Mouse (Mus musculus): ENCODE results near the gene Btg4. TPM values are rescaled to one million over a fixed set of nuclear protein-coding genes. Genes with fewer than 3 reads are reported as not detected.
"Not testable (repeated sequence)": the region's sequence is repeated elsewhere in the genome, so short reads cannot be mapped to it uniquely, and the experiment has no call there.

Gene Btg4
- polyA plus RNA-seq, 1 experiment from 2014 or later = not detected

DNA sequence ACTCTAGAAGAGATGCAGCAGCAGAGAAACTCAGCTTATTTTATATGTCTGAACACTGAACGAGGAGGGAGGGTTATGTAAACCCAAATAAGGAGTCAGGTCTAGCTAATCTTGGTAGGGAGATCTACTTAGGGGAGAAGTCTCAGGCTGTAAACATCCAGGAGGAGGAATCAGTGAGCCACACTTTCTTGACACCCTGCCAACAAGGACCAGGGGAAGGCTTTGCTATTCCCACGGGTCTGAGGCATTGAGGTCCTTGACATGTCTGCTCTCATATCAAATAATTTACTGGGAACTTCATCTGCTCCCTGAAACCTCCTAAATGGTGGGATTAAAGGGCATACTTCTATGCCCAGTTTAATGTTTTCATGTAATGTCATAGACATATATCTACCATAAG lies 35.6 kb downstream of the Btg4 start:
- no peaks in the 10 kb centered on the region for H3K9me3 ChIP-seq
- no peak overlapping the region for H3K27ac ChIP-seq
- no peaks in the 10 kb centered on the region for H3K36me3 ChIP-seq
- no peak overlapping the region for H3K4me2 ChIP-seq (replicated peaks)
- ATAC-seq (ENCODE audit: insufficient number of reproducible peaks, insufficient read depth, low FRiP score, low TSS enrichment) = no peak
- no peak overlapping the region for H3K9ac ChIP-seq
- H3K4me3 ChIP-seq = no peak overlapping the region
- no peaks in the 10 kb centered on the region for H3K4me1 ChIP-seq
- WGBS = 78% methylated on average over 2 of the region's 2 CpGs
- peaks cover 5% of the 10 kb centered on the region for H3K27me3 ChIP-seq

DNA sequence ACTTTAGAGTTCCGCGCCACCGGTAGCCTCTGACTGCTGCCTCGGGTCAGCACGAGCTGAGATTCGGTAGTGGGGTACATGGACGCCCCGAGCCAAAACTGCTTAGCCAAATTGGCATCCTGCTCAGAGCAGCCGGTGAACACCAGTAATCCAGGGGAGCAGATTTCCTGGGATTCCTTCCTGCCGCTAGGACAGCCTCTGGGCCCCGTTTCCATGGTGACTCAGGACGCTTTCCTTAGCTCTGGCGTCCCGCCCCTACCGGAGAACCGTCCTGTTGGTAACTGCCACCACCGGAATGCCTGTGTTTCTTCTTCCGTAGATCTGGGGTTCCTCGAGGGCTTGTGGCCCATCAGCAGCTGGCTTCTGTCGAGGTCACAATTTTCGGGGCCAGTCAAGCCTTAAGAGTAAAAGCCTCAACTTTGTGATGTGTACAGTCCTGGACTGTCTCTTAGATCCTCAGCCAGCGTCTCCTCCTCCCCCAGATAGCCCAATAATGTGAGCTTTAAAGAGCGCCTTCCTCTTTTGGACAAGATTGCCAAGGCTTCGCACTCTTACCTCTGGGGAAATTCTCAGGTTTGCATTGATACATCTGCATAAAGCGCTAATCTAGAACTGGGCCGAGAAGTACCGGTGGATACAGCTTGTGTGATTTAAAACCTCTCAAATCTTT lies 41.2 kb downstream of the Btg4 start, which contains the start of gene 4833427G06Rik:
Gene 4833427G06Rik, minus strand, starts transcription at position 323 of the 670 bp plus-strand sequence.
- Histone ChIP-seq H3K27me3 (peaks cover 5% of the 10 kb centered on the region), H3K9ac (no peak within 1 kb of the TSS), H3K36me3 (no peaks in the 10 kb centered on the region), H3K4me1 (peaks cover 7% of the 10 kb centered on the region; the same call in 1 of the 2 replicates), H3K27ac (no peak within 1 kb of the TSS), H3K9me3 (no peaks in the 10 kb centered on the region), H3K4me3 (peak within 1 kb of the TSS; percentile 26), H3K4me2 (replicated peaks) (peak within 1 kb of the TSS; percentile 100)
- WGBS = 8% methylated on average over 27 of the region's 27 CpGs
- no peak for ATAC-seq (ENCODE audit: insufficient number of reproducible peaks, insufficient read depth, low FRiP score, low TSS enrichment)

DNA sequence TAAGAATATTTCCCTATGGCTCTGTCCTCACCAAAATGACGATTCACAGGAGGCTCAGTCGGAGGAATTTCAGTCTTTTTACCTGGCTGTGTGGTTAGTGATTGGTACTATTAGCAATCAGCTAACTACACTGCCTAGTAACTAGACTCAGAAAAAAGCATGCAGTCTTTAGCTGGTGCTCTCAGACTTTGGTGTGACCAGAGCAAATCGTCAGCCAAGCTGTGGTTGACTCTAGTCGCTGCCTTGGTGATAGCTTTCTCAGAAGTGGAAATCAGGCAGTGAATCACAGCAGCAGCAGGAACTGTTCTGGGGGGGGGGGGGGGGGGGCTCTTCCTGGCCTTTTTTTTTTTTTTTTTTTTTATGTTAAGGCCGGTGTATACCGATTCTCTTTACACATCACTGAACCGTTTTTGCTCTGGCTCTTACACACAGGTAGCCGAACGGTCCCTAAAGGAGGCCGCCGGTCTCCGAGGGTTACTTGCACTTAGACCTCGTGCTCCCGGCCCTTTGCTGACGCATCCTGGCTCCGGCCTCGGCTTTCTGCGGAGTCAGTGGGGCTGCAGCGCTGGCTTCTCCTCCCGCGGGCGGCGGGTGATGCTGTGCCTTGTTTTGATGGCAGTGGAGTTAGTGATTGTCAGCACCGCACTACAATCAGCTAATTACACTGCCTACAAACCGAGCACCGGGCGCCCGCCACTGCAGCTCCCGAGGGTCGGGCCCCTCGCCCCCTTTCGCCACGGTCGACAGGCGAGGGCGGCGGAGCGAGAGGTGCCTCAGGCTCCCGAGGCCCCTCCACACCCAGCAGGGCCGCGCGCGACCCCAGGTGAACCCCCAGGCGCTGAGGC lies 42.5 kb downstream of the Btg4 start:
- H3K9me3 ChIP-seq = no peaks in the 10 kb centered on the region
- H3K4me1 ChIP-seq = peaks cover 7% of the 10 kb centered on the region; the same call in 1 of the 2 replicates
- H3K36me3 ChIP-seq = no peaks in the 10 kb centered on the region
- H3K27me3 ChIP-seq = peaks cover 5% of the 10 kb centered on the region
- peak overlapping the region; percentile 68 for H3K9ac ChIP-seq
- 2% methylated on average over 43 of the region's 44 CpGs for WGBS
- peak; percentile 52; the same call in 1 of the 2 replicates for ATAC-seq (ENCODE audit: insufficient number of reproducible peaks, insufficient read depth, low FRiP score, low TSS enrichment)
- H3K4me3 ChIP-seq = peak overlapping the region; percentile 57
- H3K27ac ChIP-seq = no peak overlapping the region
- H3K4me2 ChIP-seq (replicated peaks) = peak overlapping the region; percentile 100

GRCm38 (mm10) chr9:51103808-51104514 lies 43.3 kb downstream of the Btg4 start:
- no peak overlapping the region; the same call in 1 of the 2 replicates for H3K27ac ChIP-seq
- ATAC-seq (ENCODE audit: insufficient number of reproducible peaks, insufficient read depth, low FRiP score, low TSS enrichment) = 0 out of 2 replicates have a peak, but pooled peaks have one; percentile 52

GRCm38 (mm10) chr9:51105751-51106150 lies 45.0 kb downstream of the Btg4 start:
- Histone ChIP-seq H3K4me3 (no peak overlapping the region), H3K27me3 (no peaks in the 10 kb centered on the region; the same call in none of the 2 replicates), H3K27ac (no peak overlapping the region), H3K9me3 (no peaks in the 10 kb centered on the region), H3K36me3 (no peaks in the 10 kb centered on the region), H3K9ac (no peak overlapping the region), H3K4me2 (replicated peaks) (no peak overlapping the region), H3K4me1 (peaks cover 7% of the 10 kb centered on the region; the same call in 1 of the 2 replicates)
- no peak for ATAC-seq (ENCODE audit: insufficient number of reproducible peaks, insufficient read depth, low FRiP score, low TSS enrichment)
- WGBS = 76% methylated on average over 2 of the region's 2 CpGs

More at GRCm38 (mm10) chr9:51103808-51104514, 43.3 kb downstream of the Btg4 start:
- Histone ChIP-seq H3K9ac (peak overlapping the region; percentile 68), H3K4me2 (replicated peaks) (peak overlapping the region; percentile 100), H3K27me3 (peaks cover 5% of the 10 kb centered on the region), H3K4me1 (peaks cover 7% of the 10 kb centered on the region; the same call in 1 of the 2 replicates), H3K36me3 (no peaks in the 10 kb centered on the region), H3K4me3 (peak overlapping the region; percentile 57), H3K9me3 (no peaks in the 10 kb centered on the region)
- 12% methylated on average over 30 of the region's 30 CpGs for WGBS

GRCm38 (mm10) chr9:51114767-51115166 lies 54.1 kb downstream of the Btg4 start:
- Histone ChIP-seq H3K36me3 (no peaks in the 10 kb centered on the region), H3K4me3 (no peak overlapping the region), H3K4me1 (no peaks in the 10 kb centered on the region), H3K4me2 (replicated peaks) (no peak overlapping the region), H3K27me3 (no peaks in the 10 kb centered on the region), H3K27ac (no peak overlapping the region), H3K9me3 (no peaks in the 10 kb centered on the region), H3K9ac (no peak overlapping the region)
- WGBS = 71% methylated on average over 4 of the region's 4 CpGs
- no peak for ATAC-seq (ENCODE audit: insufficient number of reproducible peaks, insufficient read depth, low FRiP score, low TSS enrichment)

DNA sequence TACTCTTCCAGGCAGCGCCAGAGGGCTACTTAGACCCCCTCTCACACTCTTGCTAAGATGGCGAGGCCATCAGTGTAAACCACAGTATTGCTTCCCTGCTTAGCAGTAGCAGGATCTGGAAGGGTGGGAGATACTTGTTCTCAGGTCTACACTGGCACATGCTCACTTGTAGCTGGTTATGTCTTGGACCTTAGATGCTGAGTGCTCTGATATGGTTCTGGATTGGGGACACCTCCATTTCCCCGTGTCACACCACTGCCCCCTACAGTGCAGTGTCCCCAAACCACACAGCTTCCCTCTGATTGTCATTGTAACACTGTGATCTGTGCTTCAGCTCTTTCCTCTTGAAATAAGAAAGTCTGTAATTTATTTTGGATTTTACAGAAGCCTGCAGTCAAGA lies 76.3 kb downstream of the Btg4 start:
- no peaks in the 10 kb centered on the region for H3K4me1 ChIP-seq
- H3K9me3 ChIP-seq = no peaks in the 10 kb centered on the region
- no peaks in the 10 kb centered on the region for H3K27me3 ChIP-seq
- H3K4me3 ChIP-seq = no peak overlapping the region
- no peaks in the 10 kb centered on the region for H3K36me3 ChIP-seq
- no peak for ATAC-seq (ENCODE audit: insufficient number of reproducible peaks, insufficient read depth, low FRiP score, low TSS enrichment)
- H3K27ac ChIP-seq = no peak overlapping the region
- no peak overlapping the region for H3K9ac ChIP-seq
- 63% methylated on average over 3 of the region's 3 CpGs for WGBS
- no peak overlapping the region for H3K4me2 ChIP-seq (replicated peaks)

- no peaks in the 10 kb centered on the region for H3K9me3 ChIP-seq
- no peak overlapping the region; the same call in 1 of the 2 replicates for H3K9ac ChIP-seq
- ATAC-seq (ENCODE audit: insufficient number of reproducible peaks, insufficient read depth, low FRiP score, low TSS enrichment) = no peak
- no peak overlapping the region for H3K27ac ChIP-seq
- 84% methylated on average over 4 of the region's 4 CpGs for WGBS
- H3K4me1 ChIP-seq = no peaks in the 10 kb centered on the region
- H3K27me3 ChIP-seq = no peaks in the 10 kb centered on the region
- no peaks in the 10 kb centered on the region for H3K36me3 ChIP-seq
- H3K4me3 ChIP-seq = no peak overlapping the region
- H3K4me2 ChIP-seq (replicated peaks) = no peak overlapping the region
Observed at GRCm38 (mm10) chr9:51137432-51137831, 76.7 kb downstream of the Btg4 start.

- no peaks in the 10 kb centered on the region for H3K9me3 ChIP-seq
- no peaks in the 10 kb centered on the region for H3K4me1 ChIP-seq
- 81% methylated on average over 1 of the region's 1 CpGs for WGBS
- no peaks in the 10 kb centered on the region for H3K36me3 ChIP-seq
- no peak overlapping the region for H3K27ac ChIP-seq
- ATAC-seq (ENCODE audit: insufficient number of reproducible peaks, insufficient read depth, low FRiP score, low TSS enrichment) = no peak
- H3K4me3 ChIP-seq = no peak overlapping the region
- no peaks in the 10 kb centered on the region for H3K27me3 ChIP-seq
- H3K9ac ChIP-seq = no peak overlapping the region; the same call in 1 of the 2 replicates
- no peak overlapping the region for H3K4me2 ChIP-seq (replicated peaks)
Observed at GRCm38 (mm10) chr9:51137836-51138235, 77.1 kb downstream of the Btg4 start.

DNA sequence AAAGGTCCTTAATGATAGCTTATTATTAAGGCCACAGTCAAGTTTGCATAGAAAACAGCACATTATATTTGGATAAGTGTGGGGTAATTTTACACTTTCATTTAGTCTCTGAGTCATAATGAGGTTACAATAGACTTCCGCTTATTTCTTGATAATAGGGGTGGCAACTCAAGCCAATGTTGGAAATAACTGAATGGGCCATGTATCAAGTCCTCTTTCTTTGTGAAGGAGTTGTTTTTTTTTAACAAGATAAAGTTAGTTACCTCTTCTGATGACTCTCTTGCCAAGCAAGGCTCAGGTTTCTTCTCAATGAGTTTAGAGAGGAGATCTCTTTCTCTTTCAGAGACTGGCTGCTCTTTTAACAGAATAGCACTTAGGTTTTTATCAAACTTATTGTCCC lies 77.6 kb downstream of the Btg4 start:
- 89% methylated on average over 1 of the region's 1 CpGs for WGBS

DNA sequence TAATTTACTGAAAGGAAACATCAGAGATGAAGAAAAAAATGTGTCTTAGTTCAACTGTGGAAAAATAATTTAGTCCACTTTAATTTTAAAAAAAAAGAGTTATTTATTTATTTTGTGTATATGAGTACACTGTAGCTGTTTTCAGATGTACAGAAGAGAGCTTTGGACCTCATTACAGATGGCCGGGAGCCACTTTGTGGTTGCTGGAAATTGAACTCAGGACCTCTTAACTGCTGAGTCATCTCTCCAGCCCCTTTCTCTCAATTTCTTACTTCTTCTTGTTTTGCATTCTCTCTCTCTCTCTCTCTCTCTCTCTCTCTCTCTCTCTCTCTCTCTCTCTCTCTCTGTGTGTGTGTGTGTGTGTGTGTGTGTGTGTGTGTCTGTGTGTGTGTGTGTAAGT lies 78.7 kb downstream of the Btg4 start:
- not testable (repeated sequence) for H3K9me3 ChIP-seq; H3K4me1 ChIP-seq; H3K27me3 ChIP-seq; ATAC-seq (ENCODE audit: insufficient number of reproducible peaks, insufficient read depth, low FRiP score, low TSS enrichment); H3K4me2 ChIP-seq (replicated peaks); H3K4me3 ChIP-seq; H3K36me3 ChIP-seq; H3K9ac ChIP-seq; H3K27ac ChIP-seq
- WGBS = 70% methylated on average over 1 of the region's 1 CpGs

More for the DNA sequence above, 77.6 kb downstream of the Btg4 start:
- Histone ChIP-seq H3K4me2 (replicated peaks) (no peak overlapping the region), H3K4me3 (no peak overlapping the region), H3K36me3 (no peaks in the 10 kb centered on the region), H3K27ac (no peak overlapping the region), H3K27me3 (no peaks in the 10 kb centered on the region), H3K4me1 (no peaks in the 10 kb centered on the region), H3K9ac (no peak overlapping the region), H3K9me3 (no peaks in the 10 kb centered on the region)
- no peak for ATAC-seq (ENCODE audit: insufficient number of reproducible peaks, insufficient read depth, low FRiP score, low TSS enrichment)

Measured in embryonic facial prominence, embryonic 12.5 days (tissue).